Mouse (Mus musculus) brain, embryonic 14.5 days (tissue): ENCODE results near the gene Dnajb12.

Experiments
- CTCF ChIP-seq: fragments of 200-500 bp; IDR thresholded peaks from 2 replicates; pipeline ENCODE4 v1.5.1; 2012; ENCODE audit warnings: inconsistent platforms, mild to moderate bottlenecking, moderate library complexity, borderline replicate concordance; ENCODE audit not compliant: insufficient read depth, insufficient read length; ENCODE audit errors: extremely low read depth
- POLR2A ChIP-seq: fragments of 200-500 bp; IDR thresholded peaks from 2 replicates; pipeline ENCODE4 v1.6.1; 2012; ENCODE audit warnings: mild to moderate bottlenecking, inconsistent platforms, borderline replicate concordance; ENCODE audit not compliant: poor library complexity, insufficient read depth, insufficient read length, severe bottlenecking; ENCODE audit errors: extremely low read depth

DNA sequence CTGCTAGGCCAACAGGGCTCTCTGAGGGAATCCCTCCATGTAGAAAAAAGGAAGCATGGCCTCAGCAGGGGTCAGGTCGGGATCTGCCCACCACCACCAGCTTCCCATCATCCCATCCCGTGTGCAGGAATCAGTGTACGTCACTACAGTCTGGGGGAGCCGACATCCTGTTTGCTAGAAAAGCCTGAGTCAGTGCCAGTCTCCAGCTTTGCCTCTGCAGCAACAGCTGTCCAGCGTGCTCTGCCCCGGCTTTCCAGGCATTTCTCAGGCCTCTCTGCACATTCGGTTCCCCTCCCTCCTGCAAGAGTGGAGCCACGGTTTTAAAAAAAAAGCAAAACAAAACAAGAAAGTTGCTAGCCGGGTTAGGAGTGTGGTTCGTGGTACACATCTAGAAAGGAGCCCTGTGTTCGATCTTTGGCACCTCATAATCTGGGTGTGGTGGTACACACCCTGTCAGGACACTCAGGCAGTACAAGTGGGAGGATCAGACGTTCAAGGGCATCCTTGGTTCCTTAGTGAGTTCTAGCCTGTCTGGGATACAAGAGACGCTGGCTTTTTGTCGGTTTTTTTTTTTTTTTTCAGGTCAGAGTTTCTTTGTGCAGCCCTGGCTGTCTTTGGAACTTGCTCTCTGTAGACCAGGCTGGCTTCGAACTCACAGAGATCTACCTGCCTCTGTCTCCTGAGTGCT is 40.3 kb downstream of the Dnajb12 start:
- TF ChIP-seq CTCF (no peak), POLR2A (no peak)
